Mouse (Mus musculus): ENCODE measurements at regions not wholly inside any gene's neighbourhood (a gene's known extent, or its start where the extent isn't known, plus 50 kb on each side); places are given as distances from the start of the nearest gene placed in this dataset.
A peak's percentile ranks its signal among the peaks of the same experiment; 100 is the strongest.

DNA sequence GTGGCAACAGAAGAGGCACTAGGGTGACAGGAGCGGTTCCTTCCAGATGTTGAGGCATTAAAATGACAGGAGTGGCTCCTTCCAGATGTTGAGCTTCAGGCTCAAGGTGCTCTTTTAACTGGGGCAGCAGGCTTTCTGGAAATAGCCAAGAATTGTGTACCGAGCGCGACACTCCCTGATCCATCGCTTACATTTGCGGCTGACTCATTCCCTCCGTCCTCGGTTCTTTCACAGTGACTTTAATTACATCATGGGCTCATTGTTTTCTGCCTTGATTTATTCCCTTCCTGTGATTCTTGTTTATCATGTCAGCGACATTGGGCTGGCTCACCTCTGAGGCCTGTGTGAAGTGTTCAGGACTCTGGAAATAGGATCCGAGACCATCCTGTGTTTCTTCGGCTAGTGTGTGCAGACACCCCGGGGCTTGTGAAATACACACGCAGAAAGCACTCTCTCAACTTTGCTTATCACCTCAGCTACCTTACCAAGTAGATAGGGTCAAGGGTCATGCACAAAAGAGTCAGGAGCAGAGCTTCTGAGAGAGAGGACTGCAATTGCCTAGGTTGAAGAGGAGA lies 63.1 kb upstream of the Slc35c1 start:
- H3K27ac ChIP-seq, result no peak overlapping the region
- intact Hi-C loops (cut with DNase I), result no loop called here
- DNase-seq, result no peak
- no peak for TF ChIP-seq CTCF (IDR thresholded peaks at IDR 0.05)
- no peak overlapping the region for H3K4me3 ChIP-seq

DNA sequence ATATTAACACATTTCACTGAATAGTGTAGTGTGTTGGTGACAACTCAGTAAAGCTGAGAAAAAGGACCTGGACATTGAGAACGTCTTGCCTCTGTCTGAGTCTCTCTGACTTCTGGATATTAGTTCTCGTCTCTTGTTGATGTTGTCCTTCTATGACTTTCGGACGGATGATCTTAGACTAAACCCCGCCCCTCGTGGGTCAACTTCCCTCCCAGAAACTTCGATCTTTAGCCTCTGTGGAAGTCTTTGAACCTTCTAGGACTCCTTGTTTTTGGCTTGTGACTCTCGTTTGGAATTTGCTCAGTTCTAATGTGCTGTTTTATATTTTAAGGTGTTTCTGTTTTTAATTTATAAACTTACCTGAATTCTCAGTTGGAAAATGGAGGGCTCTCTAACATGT lies 61.2 kb upstream of the Slc35c1 start:
- intact Hi-C loops (cut with DNase I), result no loop called here
- Histone ChIP-seq H3K27ac (no peak overlapping the region), H3K4me3 (no peak overlapping the region)
- DNase-seq, result no peak
- TF ChIP-seq CTCF (IDR thresholded peaks at IDR 0.05), result no peak

DNA sequence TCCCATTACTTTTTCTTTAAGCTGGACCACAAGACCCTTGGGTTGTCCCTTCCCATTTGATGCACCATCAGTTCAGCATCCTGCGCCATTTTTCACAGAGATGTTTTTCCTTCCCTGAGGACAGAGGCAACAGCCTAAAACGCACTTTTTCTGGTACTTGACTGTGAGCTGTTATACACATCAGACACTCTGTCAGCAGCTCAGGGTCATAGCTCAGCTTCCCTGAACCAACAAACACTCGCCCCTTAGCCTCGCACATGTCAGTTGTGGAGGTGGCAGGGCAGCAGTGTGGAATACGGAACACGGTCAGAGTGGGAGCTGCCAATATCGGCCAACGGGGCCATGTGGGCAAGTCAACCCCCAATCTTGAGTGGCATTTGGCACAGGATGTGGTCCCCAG lies 59.1 kb upstream of the Slc35c1 start:
- Histone ChIP-seq H3K27ac (no peak overlapping the region), H3K4me3 (no peak overlapping the region)
- no peak for TF ChIP-seq CTCF (IDR thresholded peaks at IDR 0.05)
- DNase-seq, result no peak
- intact Hi-C loops (cut with DNase I), result no loop called here

DNA sequence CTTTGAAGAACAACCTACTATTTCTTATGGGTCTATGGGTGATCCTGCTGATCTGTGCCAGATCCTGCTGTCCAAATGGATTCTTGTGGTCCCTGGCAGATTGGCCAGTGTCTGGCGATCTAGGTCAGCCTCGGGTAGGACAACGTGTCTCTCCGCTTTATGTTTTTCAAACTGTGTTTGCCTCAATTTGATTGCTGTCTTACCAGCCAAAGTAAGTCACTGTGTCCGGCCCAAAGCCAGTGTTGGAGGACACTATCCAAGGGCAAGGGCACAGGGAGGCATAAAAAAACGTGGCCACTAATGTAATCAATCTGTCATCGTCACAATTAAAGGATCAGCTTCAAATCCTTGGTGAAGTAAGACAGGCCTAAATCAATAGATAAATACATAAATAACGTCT lies 58.6 kb upstream of the Slc35c1 start:
- intact Hi-C loops (cut with DNase I), result no loop called here
- no peak overlapping the region for H3K4me3 ChIP-seq
- no peak overlapping the region for H3K27ac ChIP-seq
- DNase-seq, result no peak
- TF ChIP-seq CTCF (IDR thresholded peaks at IDR 0.05), result no peak

DNA sequence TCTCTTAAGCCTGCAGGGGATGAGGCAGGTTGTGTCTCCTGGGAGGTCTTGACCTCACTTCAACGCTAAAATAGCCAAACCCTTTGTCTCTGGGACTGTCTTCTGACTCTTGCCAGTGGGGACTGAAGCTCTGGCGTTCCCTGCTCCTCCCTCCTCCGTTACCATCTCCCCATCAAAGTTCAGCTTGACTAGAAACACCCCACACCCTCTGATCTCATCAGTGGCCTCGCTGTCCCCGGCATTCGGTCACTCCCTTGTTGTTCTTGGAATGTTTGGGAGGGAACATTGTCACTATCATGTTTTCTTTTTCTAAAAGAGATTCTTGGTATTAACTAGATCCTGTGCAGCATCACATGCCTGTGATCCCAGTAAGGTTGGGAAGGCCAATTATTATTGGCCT lies 54.6 kb upstream of the Slc35c1 start:
- Histone ChIP-seq H3K4me3 (no peak overlapping the region), H3K27ac (no peak overlapping the region)
- intact Hi-C loops (cut with DNase I), result no loop called here
- DNase-seq, result peak; percentile 32
- TF ChIP-seq CTCF (IDR thresholded peaks at IDR 0.05), result no peak

DNA sequence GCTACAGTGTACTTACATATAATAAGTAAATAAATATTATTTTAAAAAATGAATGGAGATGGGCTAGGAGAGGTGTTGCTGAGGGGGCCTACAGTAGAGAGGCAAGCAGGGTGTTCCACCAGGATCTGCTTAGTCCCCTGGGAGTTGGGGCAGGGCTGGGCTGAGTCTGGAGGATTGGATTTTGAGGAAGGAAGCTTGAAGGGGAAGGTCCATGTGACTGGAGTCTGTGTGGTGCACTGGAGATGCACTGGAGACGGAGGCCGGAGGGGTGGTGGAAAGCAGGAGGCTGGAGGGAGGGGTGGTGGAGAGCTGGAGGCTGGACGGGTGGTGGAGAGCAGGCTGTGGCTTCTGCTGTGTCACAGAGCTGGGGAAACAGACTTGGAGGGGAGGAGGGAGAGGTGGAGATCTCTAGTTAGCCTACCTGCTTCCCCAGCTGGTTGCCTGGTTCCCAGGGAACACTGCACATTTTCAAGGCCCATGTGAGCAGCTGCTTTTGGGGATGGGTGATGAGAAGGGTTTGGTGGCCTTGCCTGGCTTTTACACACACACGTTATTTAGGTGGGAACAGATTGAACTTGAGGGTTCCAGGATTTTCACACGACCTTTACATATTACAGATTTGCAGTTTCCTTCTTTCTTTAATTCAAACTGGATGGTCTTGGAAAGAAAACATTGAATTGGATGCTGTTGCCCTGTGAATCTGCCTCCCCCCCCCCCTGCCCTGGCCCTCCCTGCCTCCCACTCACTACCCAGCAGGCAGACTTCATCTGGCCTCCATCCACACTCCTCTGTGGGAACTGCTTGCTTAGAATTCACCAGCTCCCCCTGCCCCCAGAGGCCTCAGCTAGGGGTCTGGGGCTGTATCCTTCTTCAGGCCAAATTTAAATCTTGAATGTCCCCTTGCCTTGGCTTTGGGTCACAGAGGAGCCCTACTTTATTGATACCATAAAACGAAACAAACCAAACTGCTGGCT lies 51.7 kb upstream of the Slc35c1 start:
- no peak for TF ChIP-seq CTCF (IDR thresholded peaks at IDR 0.05)
- intact Hi-C loops (cut with DNase I), result no loop called here
- no peak overlapping the region for H3K4me3 ChIP-seq
- H3K27ac ChIP-seq, result no peak overlapping the region
- no peak for DNase-seq

Data from gastrocnemius, adult 2 months (tissue).